Mouse (Mus musculus) cortical plate, adult 2 months (tissue): ENCODE results near the gene Gng8.
A peak's percentile ranks its signal among the peaks of the same experiment; 100 is the strongest.

Source experiments
- CTCF ChIP-seq: fragments of 200-500 bp; IDR thresholded peaks from 2 replicates; pipeline ENCODE4 v1.5.1; 2011; ENCODE audit warnings: mild to moderate bottlenecking, control low read depth, low read length; ENCODE audit not compliant: insufficient read depth; ENCODE audit errors: extremely low read depth
- POLR2A ChIP-seq: fragments of 200-500 bp; IDR thresholded peaks from 2 replicates; pipeline ENCODE4 v1.6.1; 2011; ENCODE audit warnings: mild to moderate bottlenecking, low read length, control low read depth; ENCODE audit not compliant: insufficient read depth; ENCODE audit errors: extremely low read depth

DNA sequence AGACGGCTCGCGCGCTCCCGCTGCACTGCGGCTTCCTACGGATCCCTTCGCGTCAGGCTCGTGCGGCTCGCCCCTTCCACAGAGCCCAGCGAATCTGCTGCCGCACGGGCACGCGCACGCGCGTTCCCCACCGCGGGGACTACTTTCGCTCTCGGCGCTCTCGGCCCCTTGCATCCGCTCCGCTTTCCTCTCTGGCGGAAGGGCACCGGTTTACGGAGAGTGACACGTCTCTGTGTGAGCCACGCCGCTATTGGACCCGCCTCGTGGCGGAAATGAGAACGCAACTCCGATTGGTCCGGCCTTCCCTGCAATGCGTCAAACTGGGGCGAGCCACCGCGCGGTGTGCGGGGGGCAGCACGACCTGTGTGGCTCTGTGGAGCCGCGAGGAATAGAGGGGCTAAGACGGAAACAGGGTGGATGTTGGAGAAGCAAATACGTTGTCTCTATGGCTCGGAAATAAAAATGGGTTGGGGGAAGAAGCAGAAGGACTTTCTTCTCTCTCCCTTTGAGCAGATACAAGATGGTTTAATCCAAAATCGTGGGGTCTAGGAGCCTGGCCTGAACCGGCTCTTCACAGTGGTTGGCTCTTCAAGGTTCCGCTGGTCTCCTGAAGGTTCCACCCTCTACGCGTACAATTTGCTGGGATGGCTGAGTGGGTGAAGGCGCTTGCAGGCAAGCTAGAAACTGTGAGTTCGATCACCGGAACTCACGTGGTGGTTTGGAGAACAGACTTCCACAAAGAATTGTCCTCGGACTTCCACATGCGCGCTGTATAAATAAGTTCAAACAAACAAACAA is 32.6 kb downstream of the Gng8 start, which contains the start of gene Calm3:
- peak; percentile 93 for TF ChIP-seq POLR2A
- no peak for TF ChIP-seq CTCF
